Mouse (Mus musculus) embryonic facial prominence, embryonic 10.5 days (tissue): ENCODE results near the gene Tmem109. TPM values are rescaled to one million over a fixed set of nuclear protein-coding genes. Genes with fewer than 3 reads are reported as not detected.

Source experiments
- DNase-seq: peaks from one replicate; pipeline ENCODE4 v3.0.0-alpha.2; 2017; ENCODE audit warnings: low spot score
- H3K27ac ChIP-seq: fragments of 300-500 bp; sonication (generic); replicated peaks from 2 replicates; pipeline ENCODE4 v1.5.1; 2016; ENCODE audit warnings: mild to moderate bottlenecking
- H3K27me3 ChIP-seq: fragments of 300-500 bp; sonication (generic); replicated peaks from 2 replicates; pipeline ENCODE4 v1.6.1; 2016; ENCODE audit warnings: low read depth, mild to moderate bottlenecking; ENCODE audit not compliant: poor library complexity, severe bottlenecking
- H3K36me3 ChIP-seq: fragments of 300-500 bp; sonication (generic); replicated peaks from 2 replicates; pipeline ENCODE4 v1.6.1; 2016; ENCODE audit warnings: mild to moderate bottlenecking, moderate library complexity
- H3K4me1 ChIP-seq: fragments of 300-500 bp; sonication (generic); 2 replicates; pipeline ENCODE4 v1.6.1; 2016
- H3K4me3 ChIP-seq: fragments of 300-500 bp; sonication (generic); 2 replicates; pipeline ENCODE4 v1.5.1; 2016; ENCODE audit warnings: mild to moderate bottlenecking, moderate library complexity
- H3K9me3 ChIP-seq: fragments of 300-500 bp; sonication (generic); 2 replicates; pipeline ENCODE4 v1.6.1; 2016; ENCODE audit warnings: mild to moderate bottlenecking
- WGBS: fragments of 180-500 bp; shearing (Covaris S2); methylation state at CpG from one replicate; pipeline ENCODE4 v1.1.7; 2016; 5-methylcytosine and 5-hydroxymethylcytosine counted together
- polyA plus RNA-seq: library from polyadenylated mRNA; unstranded; fragments of >200 nt; fragmentation: Nextera tagmentation; extraction: Ambion mirVana; gene quantifications from 2 replicates; pipeline ENCODE4 v1.2.1, GENCODE M21; 2016

The Tmem109 gene
- polyA plus RNA-seq, 1 experiment from 2014 or later: 60.8 TPM

- no peaks in the 10 kb centered on the region for H3K9me3 ChIP-seq
- 60% methylated on average over 3 of the region's 3 CpGs for WGBS
- peak; percentile 44 for DNase-seq
- H3K4me3 ChIP-seq: no peak overlapping the region
- peaks cover 65% of the 10 kb centered on the region for H3K36me3 ChIP-seq
- no peaks in the 10 kb centered on the region for H3K27me3 ChIP-seq
- no peaks in the 10 kb centered on the region; the same call in 1 of the 2 replicates for H3K4me1 ChIP-seq
- H3K27ac ChIP-seq: no peak overlapping the region
Measured at GRCm38 (mm10) chr19:10907891-10908290, 26.1 kb upstream of the Tmem109 start.

- Histone ChIP-seq H3K4me3 (no peak overlapping the region), H3K27ac (no peak overlapping the region), H3K4me1 (no peaks in the 10 kb centered on the region; the same call in 1 of the 2 replicates), H3K27me3 (no peaks in the 10 kb centered on the region), H3K9me3 (no peaks in the 10 kb centered on the region), H3K36me3 (peaks cover 87% of the 10 kb centered on the region)
- DNase-seq: no peak
- 92% methylated on average over 5 of the region's 5 CpGs for WGBS
Measured at GRCm38 (mm10) chr19:10905728-10906000, 23.9 kb upstream of the Tmem109 start.

GRCm38 (mm10) chr19:10904927-10905727 is 23.3 kb upstream of the Tmem109 start:
- Histone ChIP-seq H3K27me3 (no peaks in the 10 kb centered on the region), H3K4me3 (no peak overlapping the region), H3K9me3 (no peaks in the 10 kb centered on the region), H3K27ac (no peak overlapping the region), H3K4me1 (no peaks in the 10 kb centered on the region; the same call in 1 of the 2 replicates), H3K36me3 (peaks cover 93% of the 10 kb centered on the region)
- peak; percentile 29 for DNase-seq
- 73% methylated on average over 7 of the region's 7 CpGs for WGBS

- H3K27ac ChIP-seq: no peak overlapping the region
- H3K27me3 ChIP-seq: no peaks in the 10 kb centered on the region
- no peaks in the 10 kb centered on the region; the same call in 1 of the 2 replicates for H3K4me1 ChIP-seq
- no peak for DNase-seq
- peaks cover 98% of the 10 kb centered on the region for H3K36me3 ChIP-seq
- H3K4me3 ChIP-seq: no peak overlapping the region
- WGBS: 93% methylated on average over 5 of the region's 5 CpGs
- no peaks in the 10 kb centered on the region for H3K9me3 ChIP-seq
Measured at GRCm38 (mm10) chr19:10904512-10904911, 22.7 kb upstream of the Tmem109 start.

GRCm38 (mm10) chr19:10901046-10901445 is 19.2 kb upstream of the Tmem109 start:
- no peak for DNase-seq
- Histone ChIP-seq H3K36me3 (peaks cover 91% of the 10 kb centered on the region), H3K27me3 (no peaks in the 10 kb centered on the region), H3K9me3 (no peaks in the 10 kb centered on the region), H3K4me3 (no peak overlapping the region), H3K27ac (no peak overlapping the region), H3K4me1 (peaks cover 15% of the 10 kb centered on the region)
- 94% methylated on average over 5 of the region's 5 CpGs for WGBS

- WGBS: 89% methylated on average over 6 of the region's 6 CpGs
- no peak overlapping the region for H3K27ac ChIP-seq
- no peak for DNase-seq
- H3K36me3 ChIP-seq: peaks cover 84% of the 10 kb centered on the region
- no peaks in the 10 kb centered on the region for H3K9me3 ChIP-seq
- H3K27me3 ChIP-seq: no peaks in the 10 kb centered on the region
- no peak overlapping the region for H3K4me3 ChIP-seq
- peaks cover 17% of the 10 kb centered on the region for H3K4me1 ChIP-seq
Measured at GRCm38 (mm10) chr19:10900315-10900714, 18.5 kb upstream of the Tmem109 start.

GRCm38 (mm10) chr19:10897491-10897890 is 15.7 kb upstream of the Tmem109 start:
- Histone ChIP-seq H3K27ac (no peak overlapping the region), H3K9me3 (no peaks in the 10 kb centered on the region), H3K4me1 (peaks cover 21% of the 10 kb centered on the region), H3K4me3 (peak overlapping the region; percentile 96; the same call in 1 of the 2 replicates), H3K36me3 (peaks cover 55% of the 10 kb centered on the region), H3K27me3 (no peaks in the 10 kb centered on the region)
- 92% methylated on average over 8 of the region's 8 CpGs for WGBS
- no peak for DNase-seq

- H3K27ac ChIP-seq: no peak overlapping the region
- no peaks in the 10 kb centered on the region for H3K9me3 ChIP-seq
- H3K4me3 ChIP-seq: peak overlapping the region; percentile 96; the same call in 1 of the 2 replicates
- H3K4me1 ChIP-seq: peaks cover 21% of the 10 kb centered on the region
- no peaks in the 10 kb centered on the region for H3K27me3 ChIP-seq
- DNase-seq: no peak
- peaks cover 49% of the 10 kb centered on the region for H3K36me3 ChIP-seq
- 88% methylated on average over 7 of the region's 7 CpGs for whole genome bisulfite sequencing
Measured at GRCm38 (mm10) chr19:10896849-10897248, 15.0 kb upstream of the Tmem109 start.

- Histone ChIP-seq H3K4me1 (peaks cover 21% of the 10 kb centered on the region), H3K36me3 (peaks cover 38% of the 10 kb centered on the region), H3K4me3 (peak overlapping the region; percentile 96), H3K27me3 (no peaks in the 10 kb centered on the region), H3K9me3 (no peaks in the 10 kb centered on the region), H3K27ac (peak overlapping the region; percentile 94)
- 3% methylated on average over 16 of the region's 16 CpGs for WGBS
- no peak for DNase-seq
Measured at GRCm38 (mm10) chr19:10895708-10896107, 13.9 kb upstream of the Tmem109 start.

- no peaks in the 10 kb centered on the region for H3K9me3 ChIP-seq
- peak within 1 kb of the TSS; percentile 96 for H3K4me3 ChIP-seq
- H3K4me1 ChIP-seq: peaks cover 21% of the 10 kb centered on the region
- H3K36me3 ChIP-seq: peaks cover 31% of the 10 kb centered on the region
- DNase-seq: peak; percentile 97
- peak within 1 kb of the TSS; percentile 94 for H3K27ac ChIP-seq
- no peaks in the 10 kb centered on the region for H3K27me3 ChIP-seq
- WGBS: under 1% methylated on average over 43 of the region's 43 CpGs
Measured at GRCm38 (mm10) chr19:10895016-10895528, 13.3 kb upstream of the Tmem109 start, which contains the start of gene Prpf19. TSS of gene Prpf19 (plus strand) at chr19:10895231.

- Histone ChIP-seq H3K27me3 (no peaks in the 10 kb centered on the region), H3K27ac (no peak overlapping the region), H3K4me1 (peaks cover 18% of the 10 kb centered on the region), H3K36me3 (peaks cover 2% of the 10 kb centered on the region), H3K9me3 (no peaks in the 10 kb centered on the region), H3K4me3 (no peak overlapping the region)
- WGBS: 88% methylated on average over 3 of the region's 3 CpGs
- no peak for DNase-seq
Measured at GRCm38 (mm10) chr19:10892201-10892600, 10.4 kb upstream of the Tmem109 start.

- WGBS: 2% methylated on average over 14 of the region's 14 CpGs
- peaks cover 24% of the 10 kb centered on the region for H3K4me1 ChIP-seq
- H3K27ac ChIP-seq: peak overlapping the region; percentile 93
- no peak for DNase-seq
- peak overlapping the region; percentile 70 for H3K4me3 ChIP-seq
- peaks cover 27% of the 10 kb centered on the region for H3K36me3 ChIP-seq
- H3K9me3 ChIP-seq: no peaks in the 10 kb centered on the region
- no peaks in the 10 kb centered on the region for H3K27me3 ChIP-seq
Measured at GRCm38 (mm10) chr19:10880975-10881425, 801 bp downstream of the Tmem109 start.
